11 mouse cellular contexts compared by ENCODE assay signal in genomic region chr5:93114515-93114914, GRCm38 (mm10). TPM values are rescaled to one million over a fixed set of nuclear protein-coding genes. Genes with fewer than 3 reads are reported as not detected.
A peak's percentile ranks its signal among the peaks of the same experiment; 100 is the strongest.
DNase-seq lines count a peak whose midpoint lies in the region; ATAC-seq lines count a peak whose summit lies in the region.
"Had no signal": no experiment of that assay in that cellular context is flagged by ENCODE, and none has a peak within 500 bp of the region (broad histone marks: within the 10 kb centered on the region; RNA-seq: fewer than 3 reads in every experiment).

No protein-coding gene starts in this region.

- H3K9me3 ChIP-seq in hindbrain, embryonic 10.5 days: no peaks in the 10 kb centered on the region
- no peaks in the 10 kb centered on the region for H3K9me3 ChIP-seq in hindbrain, embryonic 13.5 days
- no peaks in the 10 kb centered on the region for H3K9me3 ChIP-seq in lung, embryonic 16.5 days (ENCODE audit: control insufficient read depth, low read length)
- H3K9me3 ChIP-seq in stomach, embryonic 16.5 days (replicated peaks; ENCODE audit: control insufficient read depth, low read length): no peaks in the 10 kb centered on the region

- no peak overlapping the region for H3K9ac ChIP-seq in hindbrain, embryonic 13.5 days
- H3K9ac ChIP-seq in lung, embryonic 16.5 days (ENCODE audit: low read length): no peak overlapping the region
- no peak overlapping the region for H3K9ac ChIP-seq in stomach, embryonic 16.5 days (ENCODE audit: low read length)

- no peaks in the 10 kb centered on the region for H3K27me3 ChIP-seq in hindbrain, embryonic 10.5 days (ENCODE audit: insufficient read depth, poor library complexity, severe bottlenecking)
- no peaks in the 10 kb centered on the region for H3K27me3 ChIP-seq in hindbrain, embryonic 13.5 days
- no peaks in the 10 kb centered on the region for H3K27me3 ChIP-seq in lung, embryonic 16.5 days (ENCODE audit: control insufficient read depth, insufficient read depth, low read depth, low read length)
- H3K27me3 ChIP-seq in stomach, embryonic 16.5 days (ENCODE audit: control insufficient read depth, insufficient read depth, low read length): no peaks in the 10 kb centered on the region

- no peak for DNase-seq in hindbrain, embryonic 10.5 days (ENCODE audit: low spot score)
- DNase-seq in lung, postnatal 36 days: no peak
- DNase-seq in gastrocnemius, postnatal 14 days: peak; percentile 73
- no peak for DNase-seq in right cerebral cortex, postnatal 4 days
- DNase-seq in spleen, postnatal 14 days (ENCODE audit: low spot score in 2 of 2): no peak
- DNase-seq: adrenal gland, adult 8-10 months; heart, postnatal 14 days; left cerebral cortex, postnatal 4 days had no signal

- intact Hi-C loops in gastrocnemius, postnatal 14 days (cut with DNase I; ENCODE audit: low total_unique reads): no loop called here

- peaks cover 53% of the 10 kb centered on the region for H3K36me3 ChIP-seq in hindbrain, embryonic 10.5 days
- peaks cover 2% of the 10 kb centered on the region for H3K36me3 ChIP-seq in hindbrain, embryonic 13.5 days
- H3K36me3 ChIP-seq in lung, embryonic 16.5 days (ENCODE audit: control insufficient read depth, insufficient read depth, low read length): 0 out of 2 replicates have a peak, but pooled peaks cover 2% of the 10 kb centered on the region
- no peaks in the 10 kb centered on the region for H3K36me3 ChIP-seq in stomach, embryonic 16.5 days (ENCODE audit: control insufficient read depth, insufficient read depth, low read length)

- peak overlapping the region; percentile 40; the same call in 1 of the 2 replicates for H3K27ac ChIP-seq in hindbrain, embryonic 10.5 days
- no peak overlapping the region for H3K27ac ChIP-seq in hindbrain, embryonic 13.5 days
- H3K27ac ChIP-seq in lung, embryonic 16.5 days (ENCODE audit: low read length): peak overlapping the region; percentile 31
- peak overlapping the region; percentile 65 for H3K27ac ChIP-seq in stomach, embryonic 16.5 days (ENCODE audit: low read length)

- H3K4me2 ChIP-seq in hindbrain, embryonic 13.5 days: no peak overlapping the region
- H3K4me2 ChIP-seq in lung, embryonic 16.5 days (ENCODE audit: low read depth, low read length): no peak overlapping the region
- H3K4me2 ChIP-seq in stomach, embryonic 16.5 days (ENCODE audit: low read depth, low read length): no peak overlapping the region

- peaks cover 19% of the 10 kb centered on the region for H3K4me1 ChIP-seq in hindbrain, embryonic 10.5 days (replicated peaks)
- peaks cover 19% of the 10 kb centered on the region for H3K4me1 ChIP-seq in hindbrain, embryonic 13.5 days (replicated peaks)
- peaks cover 13% of the 10 kb centered on the region for H3K4me1 ChIP-seq in lung, embryonic 16.5 days (replicated peaks; ENCODE audit: control insufficient read depth, insufficient read depth, low read length)
- H3K4me1 ChIP-seq in stomach, embryonic 16.5 days (ENCODE audit: control insufficient read depth, insufficient read depth, low read length): peaks cover 15% of the 10 kb centered on the region; the same call in 1 of the 2 replicates

- 70% methylated on average over 6 of the region's 6 CpGs for WGBS in hindbrain, embryonic 10.5 days
- 81% methylated on average over 6 of the region's 6 CpGs for WGBS in hindbrain, embryonic 13.5 days
- 67% methylated on average over 6 of the region's 6 CpGs for WGBS in lung, embryonic 16.5 days
- 51% methylated on average over 6 of the region's 6 CpGs for WGBS in stomach, embryonic 16.5 days

- no peak for ATAC-seq in hindbrain, embryonic 13.5 days (ENCODE audit: low FRiP score)
- ATAC-seq in lung, embryonic 16.5 days (ENCODE audit: low read depth): peak; percentile 48; the same call in 1 of the 2 replicates
- peak; percentile 61; the same call in 1 of the 2 replicates for ATAC-seq in stomach, embryonic 16.5 days (ENCODE audit: insufficient read depth, low FRiP score)

- no peak overlapping the region for H3K4me3 ChIP-seq in hindbrain, embryonic 10.5 days
- no peak overlapping the region for H3K4me3 ChIP-seq in hindbrain, embryonic 13.5 days
- no peak overlapping the region for H3K4me3 ChIP-seq in lung, embryonic 16.5 days (ENCODE audit: low read length)
- no peak overlapping the region for H3K4me3 ChIP-seq in stomach, embryonic 16.5 days (replicated peaks; ENCODE audit: low read length)

RNA-seq across cellular contexts. Expression of gene Sept11, which starts 21.3 kb away (rescaled TPM):
- 237 and 263 TPM in 2 replicates for polyA plus RNA-seq in hindbrain, embryonic 10.5 days (2016; fragmentation: Nextera tagmentation; extraction: Ambion mirVana)
- 165 and 171 TPM in 2 replicates for polyA plus RNA-seq in hindbrain, embryonic 13.5 days (2015; fragmentation: Nextera tagmentation; extraction: Ambion mirVana)
- polyA plus RNA-seq in lung, embryonic 16.5 days (2015; fragmentation: Nextera tagmentation; extraction: Ambion mirVana): 142 and 157 TPM in 2 replicates
- total RNA-seq in gastrocnemius, postnatal 14 days (2021): 100 to 1,000 TPM; 101 to 111 TPM
- polyA plus RNA-seq in stomach, embryonic 16.5 days (2015; fragmentation: Nextera tagmentation; extraction: Ambion mirVana): 134 and 146 TPM in 2 replicates
